Mouse (Mus musculus) left cerebral cortex, adult 18-20 months (tissue): Measurements from ENCODE around the gene Snd1. TPM values are rescaled to one million over a fixed set of nuclear protein-coding genes. Genes with fewer than 3 reads are reported as not detected.

Source experiments
- DNase-seq, 2 experiments: peaks; one replicate each; pipeline ENCODE4 v3.0.0; 2021 to 2022; ENCODE audit warnings: low spot score in 2 of 2, mixed read lengths in 1 of 2
- total RNA-seq, 2 experiments: library from RNA; stranded (reverse); gene quantifications; 2 replicates each; pipeline ENCODE4 v1.2.3; 2021

Gene Snd1
- total RNA-seq, 2 experiments from 2014 or later = 80.5 to 83.0 TPM

DNA sequence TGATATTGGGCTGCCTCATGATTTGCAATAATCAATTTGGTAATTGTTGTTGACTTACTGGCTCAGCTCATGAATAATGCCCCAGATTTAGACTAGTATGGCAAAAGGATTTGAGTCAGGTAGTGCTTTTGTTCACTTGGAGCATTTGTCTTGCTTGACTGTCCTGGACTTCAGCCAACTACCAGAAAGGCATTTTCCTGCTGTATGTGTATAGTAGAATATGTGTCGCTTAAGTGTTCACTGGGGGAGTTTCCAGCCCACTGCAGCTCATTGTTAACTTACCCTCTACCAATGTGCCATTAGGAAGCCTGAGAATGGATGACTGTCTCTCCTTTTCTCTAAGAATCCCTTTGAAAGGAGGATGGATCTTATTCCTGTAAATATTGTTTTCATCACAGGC lies 268.6 kb downstream of the Snd1 start:
- no peak for DNase-seq

DNA sequence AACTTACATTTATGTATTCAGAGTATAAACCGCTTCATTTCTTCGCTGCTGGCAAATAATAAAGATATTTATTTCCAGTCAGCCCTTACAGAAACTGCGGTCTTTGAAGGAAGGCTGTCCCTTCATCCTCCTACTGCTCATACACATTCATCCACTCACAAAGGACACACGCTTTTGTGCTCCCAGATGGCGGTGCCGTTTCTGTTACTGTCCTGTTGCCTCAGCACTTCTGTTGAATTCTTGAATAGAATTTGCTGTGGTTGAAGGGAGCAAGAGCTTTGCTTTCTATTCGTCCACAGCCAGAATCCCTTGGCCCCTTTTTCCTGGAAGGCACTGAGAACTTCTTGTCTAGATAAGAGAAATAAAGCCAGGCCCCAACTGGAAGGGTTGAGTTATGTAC lies 270.9 kb downstream of the Snd1 start:
- no peak for DNase-seq

DNA sequence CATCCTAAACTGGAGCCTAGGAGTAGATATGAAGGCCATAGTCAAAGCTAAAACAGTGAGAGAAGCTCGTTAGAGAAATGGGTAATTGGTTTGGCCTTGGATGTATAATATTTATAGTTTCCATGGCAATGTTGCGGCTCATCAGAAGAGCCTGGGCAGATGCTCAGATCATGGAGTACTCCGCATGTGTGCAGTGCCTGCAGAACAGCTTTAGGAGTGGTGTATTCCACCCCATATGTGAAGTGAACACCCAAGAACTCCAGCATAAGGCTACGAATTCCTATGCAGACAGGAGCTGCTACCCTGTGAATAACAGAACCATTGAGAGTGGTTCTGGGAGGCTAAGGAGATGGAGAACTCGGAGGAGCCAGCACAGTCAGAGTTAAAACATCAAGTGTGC lies 272.1 kb downstream of the Snd1 start:
- no peak for DNase-seq

DNA sequence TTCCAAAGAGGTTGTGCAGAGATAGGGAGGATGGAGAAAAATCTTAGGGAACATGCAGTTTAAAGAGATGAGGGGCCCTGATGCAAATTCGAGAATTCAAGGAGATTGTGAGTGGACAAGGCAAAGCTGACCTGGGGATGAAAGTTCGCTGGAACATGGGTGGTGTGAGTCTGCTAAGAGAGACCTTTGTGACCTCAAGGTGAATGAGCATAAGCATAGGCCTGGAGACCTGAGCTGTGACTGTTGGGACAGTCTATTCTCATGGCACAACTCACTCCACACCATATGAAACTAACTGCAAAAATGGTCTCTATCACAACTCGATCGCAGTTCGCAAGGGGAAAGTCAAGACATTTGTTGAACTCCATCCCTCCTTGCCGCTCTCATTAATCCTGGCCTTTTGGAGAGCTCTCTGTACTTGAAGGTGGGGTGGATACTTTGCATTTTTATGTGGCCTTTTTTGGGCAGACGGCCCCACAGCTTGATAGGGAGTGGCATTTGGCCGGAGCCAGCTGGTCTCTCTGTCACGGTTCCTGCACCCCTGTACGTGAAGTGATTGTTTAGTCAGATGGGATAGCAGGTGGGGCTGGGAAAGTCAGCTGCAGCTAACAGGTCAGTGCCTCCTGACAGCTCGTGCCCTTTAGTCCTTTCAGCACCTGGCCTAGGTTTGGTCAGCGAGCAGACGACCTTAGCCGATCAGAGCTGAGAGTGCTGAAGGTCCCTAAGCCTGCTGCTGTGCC lies 273.2 kb downstream of the Snd1 start:
- DNase-seq = no peak

DNA sequence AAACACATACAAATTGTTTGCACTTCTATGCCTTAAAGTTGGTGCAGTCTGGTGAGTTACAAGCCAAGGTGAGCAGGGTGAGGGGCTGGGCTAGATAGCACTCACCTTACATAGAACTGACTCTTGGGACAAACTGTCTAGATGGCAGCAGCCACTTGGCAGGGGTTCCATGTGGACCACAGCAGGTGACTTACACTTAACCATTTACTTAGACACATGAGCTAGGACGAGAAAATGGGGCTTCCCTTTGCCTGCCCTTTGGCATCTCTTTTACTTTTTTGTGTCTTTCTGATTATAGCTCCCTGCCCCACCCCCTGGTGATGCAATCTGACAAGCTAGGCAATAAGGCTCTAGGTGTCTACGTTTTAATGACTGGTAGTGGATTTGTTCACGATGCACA lies 274.3 kb downstream of the Snd1 start:
- no peak for DNase-seq

DNA sequence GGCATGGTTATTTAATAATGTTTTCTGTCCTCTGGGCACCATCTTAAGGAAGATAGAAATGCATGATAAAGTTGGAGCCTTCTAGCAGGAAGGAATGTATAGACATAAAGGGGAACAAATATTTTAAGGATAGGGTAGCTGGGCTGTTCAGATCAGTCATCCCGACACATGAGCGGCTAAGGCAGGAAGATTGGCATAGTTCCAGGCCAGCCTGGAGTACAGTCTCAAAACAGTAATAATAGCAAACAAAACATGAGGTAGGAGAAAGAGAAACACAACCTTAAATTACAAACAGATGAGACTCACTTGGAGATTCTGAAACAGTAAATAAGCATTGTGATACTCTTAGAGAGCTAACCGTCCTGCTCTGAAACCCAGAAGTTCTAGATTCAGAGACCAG lies 276.2 kb downstream of the Snd1 start:
- no peak for DNase-seq

DNA sequence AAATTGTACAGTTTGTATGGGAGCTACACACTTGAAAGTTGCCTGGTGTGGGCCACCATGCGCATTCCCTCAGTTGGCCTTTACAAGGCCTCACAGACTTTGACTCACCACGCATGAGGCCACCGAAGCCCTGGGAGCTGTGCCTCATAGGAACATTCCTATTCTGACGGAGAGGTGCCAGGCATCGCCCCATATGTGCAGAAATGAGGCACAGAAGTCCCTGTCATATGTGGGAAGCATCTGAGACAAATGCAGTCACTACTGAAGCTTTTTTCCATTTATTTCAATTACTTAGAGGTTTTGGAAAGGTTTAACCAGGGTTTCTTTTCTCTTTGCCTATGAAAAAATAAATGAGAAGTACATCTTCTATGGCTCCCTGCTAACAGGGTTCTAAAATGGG lies 278.3 kb downstream of the Snd1 start:
- DNase-seq = peak; percentile 39 to 51

DNA sequence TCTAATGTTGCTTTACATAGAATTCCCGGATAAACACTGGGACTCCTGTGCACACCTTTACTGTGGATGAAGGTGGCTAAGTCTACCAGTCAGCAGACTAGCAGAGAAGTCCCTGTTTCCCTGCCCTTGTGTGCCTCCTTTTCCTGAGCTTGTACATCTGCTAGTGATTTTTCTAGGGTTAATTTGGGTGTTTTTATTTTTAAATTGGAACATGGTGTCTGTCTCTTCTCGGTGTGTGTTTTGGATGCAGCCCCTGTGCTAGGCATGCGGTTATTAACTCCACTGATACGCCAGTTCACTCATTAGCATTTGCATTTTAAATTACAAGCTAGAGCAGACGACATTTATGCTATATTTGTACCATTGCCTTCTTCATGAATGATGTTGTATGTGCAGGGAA lies 278.7 kb downstream of the Snd1 start:
- DNase-seq = peak in 1 of 2 experiments; percentile 27

DNA sequence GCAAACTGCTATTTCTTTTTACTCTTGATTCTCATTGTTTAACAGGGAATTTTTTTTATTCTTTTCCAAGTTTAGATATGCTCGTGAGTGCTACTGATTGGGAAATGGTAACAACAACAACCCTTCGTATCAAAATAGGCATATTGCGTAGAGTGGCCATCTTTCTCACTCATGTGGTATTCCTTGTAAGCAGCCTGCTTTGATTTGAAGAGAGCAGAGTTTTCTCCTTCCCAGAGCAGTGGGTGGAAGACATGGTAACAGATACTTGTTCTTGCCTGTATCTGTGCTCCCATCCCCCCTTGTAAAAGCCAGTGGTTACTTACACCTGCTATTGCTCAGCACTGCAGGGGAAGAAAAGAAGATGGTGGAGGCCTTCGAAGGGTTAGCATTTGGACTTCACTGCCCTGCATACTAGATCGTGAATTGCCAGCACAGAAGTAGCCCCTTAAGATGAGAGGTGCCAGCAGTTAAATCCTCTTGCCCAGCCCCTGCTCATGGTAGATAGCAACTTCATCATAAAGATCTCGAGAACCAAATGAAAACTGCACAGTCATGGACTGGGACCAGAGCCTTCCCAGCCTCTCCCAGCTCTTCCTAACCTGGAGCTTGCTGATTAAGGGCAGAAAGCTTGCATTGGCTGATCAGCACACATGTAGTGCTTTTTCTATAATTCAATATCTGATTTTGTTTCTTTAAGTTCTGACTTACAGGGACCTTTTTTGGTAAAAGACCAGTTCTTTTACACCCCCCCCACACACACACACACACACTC lies 279.4 kb downstream of the Snd1 start:
- DNase-seq = peak in 1 of 2 experiments; percentile 30

DNA sequence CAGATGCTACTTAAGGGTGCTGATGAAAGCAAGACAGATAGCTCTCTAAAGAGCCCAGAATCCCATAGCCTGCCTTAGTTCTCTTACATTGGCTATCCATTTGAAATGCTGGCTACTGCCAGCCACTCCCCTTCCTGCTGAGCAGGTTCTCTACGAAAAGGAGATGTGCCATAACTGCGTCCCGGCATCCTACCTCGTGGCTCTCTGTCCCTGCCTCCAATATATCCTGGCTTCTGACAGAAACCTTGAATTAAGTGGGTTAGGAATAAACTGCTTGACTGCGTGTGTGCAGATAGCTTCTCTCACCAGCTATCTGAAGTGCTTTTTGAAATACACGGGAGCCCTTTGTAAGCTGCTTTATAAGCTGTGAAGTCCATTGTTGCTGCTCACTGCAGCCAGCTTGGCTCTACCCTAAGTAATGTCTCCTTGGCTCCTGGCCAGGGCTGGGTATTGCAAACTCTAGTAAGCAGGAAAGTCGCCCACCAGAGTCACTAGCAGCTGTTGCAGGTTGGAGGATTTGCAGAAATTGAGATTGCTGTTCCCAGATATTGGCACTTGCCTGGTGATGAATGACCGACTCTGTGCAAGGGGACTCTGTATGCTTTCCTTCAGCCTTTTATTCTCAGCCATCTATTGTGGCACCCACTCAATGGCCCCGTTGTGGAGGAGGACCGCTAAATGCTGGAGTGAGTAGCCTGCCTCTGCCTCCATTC lies 281.5 kb downstream of the Snd1 start:
- peak; percentile 61 to 68 for DNase-seq

DNA sequence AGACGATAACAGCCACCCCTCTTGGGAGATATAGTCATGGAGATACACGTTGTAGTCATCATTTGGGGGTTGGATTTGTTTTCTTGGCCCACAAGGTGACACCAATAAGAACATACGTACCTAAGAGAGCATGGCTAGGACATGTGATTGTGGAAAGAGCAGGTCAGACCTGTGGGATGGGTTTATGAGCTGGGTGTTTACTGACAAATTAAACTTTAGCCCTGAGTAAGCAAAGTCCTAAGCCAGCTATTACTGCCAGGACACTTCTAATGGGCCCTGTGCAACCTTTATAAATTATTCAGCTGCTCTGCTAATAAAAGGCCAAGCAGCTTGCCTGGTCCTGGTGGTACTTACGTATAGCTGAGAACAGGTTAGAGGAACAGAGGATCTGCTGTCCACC lies 283.4 kb downstream of the Snd1 start:
- no peak for DNase-seq

DNA sequence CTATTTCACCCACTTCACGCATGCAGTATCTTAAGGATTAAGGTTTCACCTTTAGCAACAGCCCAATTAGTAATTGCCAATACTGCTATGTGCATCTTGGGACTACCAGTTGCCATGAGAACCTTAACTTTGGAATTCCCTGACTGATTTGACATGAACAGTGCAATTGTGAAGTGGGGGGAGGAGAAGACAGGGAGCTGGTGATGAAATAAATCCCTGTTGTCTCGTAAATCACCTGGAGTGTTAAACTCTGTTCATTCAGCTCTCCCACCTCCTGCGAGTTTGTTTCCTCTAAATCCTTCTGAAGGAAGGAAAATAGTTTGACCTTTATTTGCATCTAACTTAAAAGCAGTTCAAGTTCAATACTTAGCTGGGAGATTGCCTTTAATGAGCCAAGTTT lies 286.8 kb downstream of the Snd1 start:
- no peak for DNase-seq

DNA sequence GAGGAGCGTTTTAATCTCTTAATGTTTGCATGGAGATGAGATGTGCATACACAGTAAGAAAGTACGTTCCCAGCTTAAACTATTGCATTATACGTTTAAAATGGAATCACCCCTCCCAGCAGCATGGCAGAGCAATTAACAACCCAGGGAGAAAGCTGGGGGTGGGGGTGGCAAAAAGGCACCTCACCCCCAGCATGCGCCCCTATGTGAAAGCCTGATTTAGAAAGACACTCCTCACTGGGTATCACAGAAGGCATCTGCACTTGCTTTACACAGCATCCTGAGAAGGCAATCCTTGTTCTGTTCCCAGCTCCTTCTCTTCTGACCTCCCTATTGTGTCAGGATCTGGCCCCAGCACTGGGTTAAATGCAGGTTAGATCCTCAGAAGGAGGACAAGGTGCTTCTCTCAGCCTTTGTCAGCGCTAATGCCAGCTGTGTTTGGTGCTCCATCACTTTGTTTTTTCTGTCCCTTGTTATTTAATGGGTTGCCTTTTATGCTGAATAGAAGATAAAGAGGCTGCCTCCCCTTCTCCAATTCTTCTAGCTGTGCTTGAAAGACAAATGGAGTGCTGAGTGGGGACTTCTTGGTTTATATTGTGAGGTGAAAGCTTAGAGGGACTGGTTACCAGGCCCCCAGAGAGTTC lies 287.3 kb downstream of the Snd1 start:
- DNase-seq = no peak

DNA sequence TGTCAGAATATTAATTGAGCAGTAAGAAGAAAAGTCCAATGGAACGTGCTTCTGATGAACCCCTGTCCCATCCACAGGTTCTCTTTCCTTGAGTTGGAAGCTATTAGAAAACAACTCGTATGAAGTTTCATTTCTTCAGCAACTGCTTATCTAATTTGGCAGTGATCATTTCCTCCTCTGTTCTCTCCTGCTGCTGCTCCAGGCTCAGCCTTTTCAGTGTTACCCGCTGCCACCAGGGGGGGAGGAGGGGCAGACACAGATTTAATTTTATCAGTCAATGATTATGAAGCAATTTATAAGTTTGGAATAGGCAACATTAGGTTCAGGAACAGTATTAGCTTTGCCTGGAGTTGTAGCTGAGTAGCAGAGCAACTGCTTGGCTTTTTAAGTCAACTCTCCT lies 291.7 kb downstream of the Snd1 start:
- DNase-seq = no peak

DNA sequence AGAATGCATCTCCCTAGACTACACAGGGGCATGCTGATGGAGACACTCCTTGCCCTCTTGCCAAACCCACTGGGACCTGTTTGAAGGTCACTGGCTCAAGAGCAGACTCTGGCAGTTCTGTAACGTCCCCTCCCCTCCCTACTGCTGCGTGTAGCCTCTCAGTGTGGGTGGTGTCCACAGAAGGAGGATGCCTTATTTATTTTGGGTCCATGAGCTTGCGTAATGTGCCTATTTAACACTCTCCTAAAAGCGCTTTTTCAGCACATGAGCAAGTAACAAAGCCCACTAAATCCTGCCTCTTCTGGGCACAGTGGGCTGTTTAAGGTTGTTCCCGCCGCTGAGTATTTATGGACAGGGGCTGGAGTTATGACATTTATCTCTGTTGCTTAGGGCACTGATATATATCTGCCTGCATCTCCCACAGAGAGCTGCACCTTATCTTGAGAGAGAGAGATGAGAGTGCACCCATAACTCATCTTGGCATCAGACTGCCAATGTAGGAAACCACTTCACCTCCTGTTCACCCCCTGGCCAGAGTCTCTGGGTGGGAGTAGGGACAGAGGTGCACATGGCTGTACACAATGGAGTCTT lies 293.0 kb downstream of the Snd1 start:
- peak; percentile 25 to 31 for DNase-seq

DNA sequence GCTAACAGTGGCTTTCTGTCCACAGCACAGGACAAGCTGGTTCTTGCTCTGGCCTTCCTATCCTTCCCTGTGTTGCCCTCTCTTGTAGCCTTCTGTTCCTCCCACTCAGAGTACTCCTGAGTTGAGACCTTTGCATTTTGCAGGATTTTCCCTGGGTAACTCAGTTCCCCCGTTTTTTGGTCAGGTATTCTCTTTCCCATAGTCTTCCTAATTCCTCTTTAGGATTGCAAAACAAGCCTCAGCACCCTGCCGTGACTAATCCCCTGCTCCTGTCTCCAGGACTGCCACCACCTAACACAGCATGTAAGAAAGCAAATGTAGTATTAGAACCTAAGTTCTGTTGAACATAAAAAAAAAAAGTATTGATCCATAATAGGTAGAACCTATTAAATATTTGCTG lies 296.4 kb downstream of the Snd1 start:
- DNase-seq = no peak

DNA sequence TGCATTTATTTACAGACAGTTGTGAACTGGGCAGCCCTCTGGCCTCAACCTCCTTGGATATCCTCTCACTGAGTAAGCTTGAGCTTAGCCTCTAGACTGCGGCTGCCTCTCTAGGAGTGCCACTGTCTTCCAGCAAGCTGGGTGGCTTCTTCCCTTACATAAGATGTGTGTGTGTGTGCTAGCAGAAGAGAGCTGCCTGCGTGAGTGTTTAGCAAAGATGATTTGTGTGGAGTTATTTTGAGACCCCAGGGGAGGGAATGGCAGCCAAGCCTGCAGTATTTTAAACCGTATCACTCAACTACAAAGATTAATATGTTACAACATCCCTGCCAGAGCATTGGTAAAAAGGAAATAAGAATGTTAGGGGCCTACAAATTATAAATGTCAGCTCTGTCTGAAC lies 306.8 kb downstream of the Snd1 start:
- peak; percentile 49 to 68 for DNase-seq

DNA sequence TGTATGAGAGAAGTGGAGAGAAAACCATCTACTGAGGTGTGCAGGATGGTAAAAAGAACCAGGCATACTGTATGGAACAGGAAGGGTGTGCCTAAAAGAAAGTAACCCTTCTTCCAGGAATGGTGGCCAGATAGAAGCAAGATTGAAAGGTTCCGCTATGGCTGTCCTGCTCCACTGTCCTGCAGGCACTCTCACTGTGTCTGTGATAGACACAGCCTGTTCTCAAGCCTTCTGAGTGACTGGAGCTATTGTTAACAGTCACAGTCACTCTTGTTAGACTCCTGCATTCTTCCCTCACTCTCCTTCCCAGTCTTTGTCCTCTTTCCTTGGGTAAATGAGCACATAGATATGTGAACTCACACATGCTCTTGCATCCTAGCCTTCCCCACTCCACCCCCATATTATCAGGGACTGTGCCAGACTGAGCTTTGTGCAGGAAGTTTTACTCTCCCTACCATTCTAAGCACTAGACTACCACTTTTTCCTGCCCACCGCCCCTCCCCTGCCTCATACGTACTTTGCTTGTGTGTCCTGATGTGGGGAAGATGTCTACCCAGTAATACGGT lies 308.2 kb downstream of the Snd1 start:
- DNase-seq = no peak

DNA sequence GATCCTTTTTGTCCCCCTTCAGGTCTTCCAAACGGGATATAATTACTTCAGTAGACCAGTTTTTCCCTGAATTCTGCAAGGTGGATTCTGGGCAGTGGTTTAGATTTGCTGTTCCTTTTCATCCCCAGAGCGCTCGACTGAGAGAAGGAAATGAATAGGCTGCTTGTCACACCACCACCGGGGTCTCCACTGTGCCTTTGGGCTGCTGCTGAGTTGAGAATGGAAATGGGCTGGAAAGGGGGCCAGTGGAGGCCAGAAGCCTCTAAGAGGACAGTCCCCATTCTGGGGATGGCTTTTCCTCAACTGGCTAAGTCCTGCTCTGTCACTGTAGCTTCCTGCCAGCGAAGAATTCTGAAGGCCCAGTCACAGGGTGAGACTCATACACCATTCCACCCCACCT lies 309.0 kb downstream of the Snd1 start:
- DNase-seq = no peak

DNA sequence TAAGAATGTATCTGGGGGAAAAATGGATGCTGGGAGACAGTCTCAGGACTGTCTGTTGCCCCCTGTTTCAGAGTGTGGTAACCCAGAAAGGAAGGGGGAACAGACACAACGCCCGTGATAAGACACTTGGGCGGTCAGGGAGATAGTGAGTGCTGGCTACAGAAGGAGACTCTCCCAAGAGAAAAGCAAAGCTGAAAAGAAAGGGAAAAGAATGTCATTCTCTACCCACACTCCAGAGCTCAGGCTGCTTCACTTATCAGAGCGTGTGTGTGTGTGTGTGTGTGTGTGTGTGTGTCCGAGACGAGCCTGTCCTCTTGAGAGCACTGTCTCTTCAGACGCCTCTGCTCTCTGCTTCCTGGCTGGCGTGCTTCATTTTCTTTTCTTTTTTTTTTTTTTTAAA lies 310.8 kb downstream of the Snd1 start:
- no peak for DNase-seq

DNA sequence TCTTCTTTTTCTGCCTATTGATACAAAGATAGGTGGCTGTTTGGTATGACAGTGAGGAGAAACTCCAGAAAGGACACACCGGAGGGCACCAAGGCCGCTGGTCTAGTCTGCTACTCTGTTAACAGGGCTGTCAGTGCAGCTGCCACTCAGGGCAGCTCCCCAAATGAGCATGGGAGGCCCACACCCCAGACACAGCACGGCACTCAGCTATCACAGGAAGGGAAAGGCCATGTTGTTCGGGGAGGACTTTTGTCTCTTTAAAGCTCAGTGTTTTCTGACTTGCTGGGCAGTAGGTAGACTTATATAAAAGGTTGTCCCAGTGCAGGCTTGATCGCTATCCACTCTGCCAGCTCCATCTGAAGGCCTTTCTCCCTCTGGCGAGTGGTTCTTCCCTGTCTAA lies 312.2 kb downstream of the Snd1 start:
- no peak for DNase-seq
